Comparison of ENCODE assay signal across 8 mouse cellular contexts in the genomic region with DNA sequence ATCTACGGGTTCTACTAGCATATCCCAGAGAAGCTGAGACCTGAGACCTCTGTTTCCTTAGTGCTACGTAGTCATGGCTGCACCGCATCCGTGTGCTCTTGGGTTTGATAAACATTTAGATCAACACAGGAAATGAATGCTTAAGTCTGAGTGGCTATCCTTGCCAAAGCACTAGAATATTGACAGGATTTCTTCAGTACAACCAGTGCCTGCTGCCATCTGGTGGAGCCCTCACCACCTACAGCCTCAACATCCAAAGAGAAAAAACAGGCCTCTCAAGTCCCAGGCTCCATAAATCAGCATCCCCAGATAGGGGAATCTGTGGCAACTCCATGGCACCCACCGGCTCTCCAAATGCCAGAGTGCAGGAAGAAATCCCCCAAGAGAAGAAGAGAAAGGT. TPM values are rescaled to one million over a fixed set of nuclear protein-coding genes. Genes with fewer than 3 reads are reported as not detected.
DNase-seq lines count a peak whose midpoint lies in the region; ATAC-seq and TF ChIP-seq lines count a peak whose summit lies in the region.

No protein-coding gene starts in this region.

- H3K36me3 ChIP-seq in kidney, embryonic 14.5 days (ENCODE audit: control insufficient read depth, insufficient read depth, low read length), result peaks cover 2% of the 10 kb centered on the region; the same call in 1 of the 2 replicates
- no peaks in the 10 kb centered on the region for H3K36me3 ChIP-seq in forebrain, postnatal 0 days (ENCODE audit: insufficient read depth)
- no peaks in the 10 kb centered on the region for H3K36me3 ChIP-seq in intestine, embryonic 14.5 days (ENCODE audit: control insufficient read depth, insufficient read depth, low read length)
- no peaks in the 10 kb centered on the region for H3K36me3 ChIP-seq in midbrain, embryonic 16.5 days (ENCODE audit: control insufficient read depth, insufficient read depth, low read length)

- H3K27ac ChIP-seq in kidney, embryonic 14.5 days (ENCODE audit: low read depth, low read length), result no peak overlapping the region
- no peak overlapping the region for H3K27ac ChIP-seq in forebrain, postnatal 0 days (ENCODE audit: low read depth, low read length)
- H3K27ac ChIP-seq in intestine, embryonic 14.5 days (ENCODE audit: low read depth), result no peak overlapping the region
- H3K27ac ChIP-seq in midbrain, embryonic 16.5 days (ENCODE audit: low read length), result no peak overlapping the region

- peak; percentile 79 for DNase-seq in kidney, adult 18-20 months
- peak; percentile 50 for DNase-seq in cerebellum, adult 11 months
- DNase-seq in forebrain, postnatal 0 days, result peak; percentile 88
- DNase-seq in intestine, embryonic 14.5 days (ENCODE audit: low spot score), result peak; percentile 83
- peak; percentile 85 to 88 for DNase-seq in left cerebral cortex, postnatal 25 days (ENCODE audit: low spot score in 2 of 2)
- peak; percentile 60 for DNase-seq in thymus, postnatal 14 days

- H3K4me1 ChIP-seq in kidney, embryonic 14.5 days (ENCODE audit: control insufficient read depth, insufficient read depth, low read length), result no peaks in the 10 kb centered on the region
- no peaks in the 10 kb centered on the region for H3K4me1 ChIP-seq in forebrain, postnatal 0 days (ENCODE audit: insufficient read depth)
- no peaks in the 10 kb centered on the region for H3K4me1 ChIP-seq in intestine, embryonic 14.5 days (replicated peaks; ENCODE audit: control insufficient read depth, insufficient read depth, low read length)
- no peaks in the 10 kb centered on the region for H3K4me1 ChIP-seq in midbrain, embryonic 16.5 days (ENCODE audit: control insufficient read depth, insufficient read depth, low read length)

- H3K9ac ChIP-seq in kidney, embryonic 14.5 days (ENCODE audit: low read depth, low read length), result no peak overlapping the region
- H3K9ac ChIP-seq in forebrain, postnatal 0 days, result no peak overlapping the region
- no peak overlapping the region for H3K9ac ChIP-seq in intestine, embryonic 14.5 days (ENCODE audit: low read length)
- no peak overlapping the region for H3K9ac ChIP-seq in midbrain, embryonic 16.5 days (ENCODE audit: low read depth, low read length)

- intact Hi-C loops in left cerebral cortex, postnatal 25 days (cut with DNase I), result loop anchor here (1.0 to 5.0 kb wide), 3 partner anchors 294 to 589 kb away; no protein-coding TSS in a partner anchor

- H3K4me2 ChIP-seq in kidney, embryonic 14.5 days (replicated peaks; ENCODE audit: low read depth, low read length), result no peak overlapping the region
- no peak overlapping the region for H3K4me2 ChIP-seq in forebrain, postnatal 0 days (ENCODE audit: low read depth)
- H3K4me2 ChIP-seq in intestine, embryonic 14.5 days (ENCODE audit: low read length), result no peak overlapping the region
- no peak overlapping the region for H3K4me2 ChIP-seq in midbrain, embryonic 16.5 days (ENCODE audit: low read length)

- no peaks in the 10 kb centered on the region for H3K9me3 ChIP-seq in kidney, embryonic 14.5 days (ENCODE audit: control insufficient read depth, low read length)
- no peaks in the 10 kb centered on the region for H3K9me3 ChIP-seq in forebrain, postnatal 0 days (ENCODE audit: low read length)
- H3K9me3 ChIP-seq in intestine, embryonic 14.5 days (ENCODE audit: control insufficient read depth, low read length), result no peaks in the 10 kb centered on the region
- no peaks in the 10 kb centered on the region for H3K9me3 ChIP-seq in midbrain, embryonic 16.5 days (replicated peaks; ENCODE audit: control insufficient read depth, low read length, poor library complexity, severe bottlenecking)

- TF ChIP-seq CTCF in forebrain, postnatal 0 days (IDR thresholded peaks at IDR 0.05; ENCODE audit: low read depth), result peak; percentile 91

- no peaks in the 10 kb centered on the region for H3K27me3 ChIP-seq in kidney, embryonic 14.5 days (ENCODE audit: control insufficient read depth, insufficient read depth, low read length)
- H3K27me3 ChIP-seq in forebrain, postnatal 0 days (ENCODE audit: insufficient read depth, low read length), result no peaks in the 10 kb centered on the region
- H3K27me3 ChIP-seq in intestine, embryonic 14.5 days (replicated peaks; ENCODE audit: control insufficient read depth, insufficient read depth, low read length), result no peaks in the 10 kb centered on the region
- H3K27me3 ChIP-seq in midbrain, embryonic 16.5 days (ENCODE audit: control insufficient read depth, insufficient read depth, low read depth, low read length), result no peaks in the 10 kb centered on the region

- ATAC-seq in kidney, embryonic 14.5 days (ENCODE audit: low FRiP score, low TSS enrichment), result no peak
- peak; percentile 92 for ATAC-seq in forebrain, postnatal 0 days
- peak; percentile 47; the same call in 1 of the 2 replicates for ATAC-seq in intestine, embryonic 14.5 days (replicated peaks; ENCODE audit: low FRiP score, low TSS enrichment, low read depth)
- ATAC-seq in midbrain, embryonic 16.5 days, result peak; percentile 77

- no peak overlapping the region for H3K4me3 ChIP-seq in kidney, embryonic 14.5 days (ENCODE audit: low read length)
- H3K4me3 ChIP-seq in forebrain, postnatal 0 days (ENCODE audit: low read depth, low read length), result no peak overlapping the region
- H3K4me3 ChIP-seq in intestine, embryonic 14.5 days (ENCODE audit: low read depth, low read length), result no peak overlapping the region
- no peak overlapping the region for H3K4me3 ChIP-seq in midbrain, embryonic 16.5 days (ENCODE audit: low read depth, low read length)

- WGBS in kidney, embryonic 14.5 days, result 48% methylated on average over 5 of the region's 5 CpGs
- 41% methylated on average over 5 of the region's 5 CpGs for WGBS in forebrain, postnatal 0 days
- 23% methylated on average over 5 of the region's 5 CpGs for WGBS in intestine, embryonic 14.5 days
- whole genome bisulfite sequencing in midbrain, embryonic 16.5 days, result 45% methylated on average over 5 of the region's 5 CpGs

RNA-seq across cellular contexts. Expression of gene Pxdc1, which starts 17.3 kb away (rescaled TPM):
- polyA plus RNA-seq in kidney, embryonic 14.5 days (2014; fragmentation: Nextera tagmentation; extraction: Ambion mirVana), result 7.8 and 9.4 TPM in 2 replicates
- 6.7 and 10.6 TPM in 2 replicates for total RNA-seq in forebrain, postnatal 0 days (2014; rRNA removed)
- 5.3 and 6.3 TPM in 2 replicates for polyA plus RNA-seq in forebrain, postnatal 0 days (2015; fragmentation: Nextera tagmentation; extraction: Ambion mirVana)
- polyA plus RNA-seq in intestine, embryonic 14.5 days (2014; fragmentation: Nextera tagmentation; extraction: Ambion mirVana), result 10.7 and 13.6 TPM in 2 replicates
- 1 to 10 TPM; 5.9 to 7.1 TPM for total RNA-seq in left cerebral cortex, postnatal 25 days (2021)
- 9.2 and 11.7 TPM in 2 replicates for polyA plus RNA-seq in midbrain, embryonic 16.5 days (2015; fragmentation: Nextera tagmentation; extraction: Ambion mirVana)
